Mouse (Mus musculus) ZHBTc4 (cell line): ENCODE data around the gene Ppp4r1.

Experiments used
- DNase-seq: peaks from one replicate; pipeline ENCODE4 v3.0.0-alpha.2; 2011; ENCODE audit warnings: low read depth, low spot score

The Ppp4r1 gene

DNA sequence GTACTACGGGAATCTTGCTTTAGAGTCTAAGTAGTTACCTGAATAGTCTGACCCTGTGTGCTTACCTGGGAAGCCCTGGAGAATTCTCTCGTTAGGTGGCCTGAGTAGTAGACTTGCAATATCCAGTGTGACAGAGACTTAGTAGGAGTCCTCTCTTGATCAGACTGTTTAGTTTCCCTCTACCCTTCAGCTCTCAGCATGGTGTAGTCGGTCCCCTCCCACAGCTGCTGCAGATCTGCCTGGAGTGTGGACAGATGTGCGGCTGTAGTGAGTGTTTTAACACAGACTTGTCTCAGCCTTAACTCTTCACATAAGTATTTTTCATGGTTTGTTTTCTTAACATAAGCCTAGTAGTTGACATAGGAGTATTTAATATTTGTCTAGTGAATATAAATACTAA is 19.7 kb downstream of the Ppp4r1 start:
- DNase-seq, result no peak

DNA sequence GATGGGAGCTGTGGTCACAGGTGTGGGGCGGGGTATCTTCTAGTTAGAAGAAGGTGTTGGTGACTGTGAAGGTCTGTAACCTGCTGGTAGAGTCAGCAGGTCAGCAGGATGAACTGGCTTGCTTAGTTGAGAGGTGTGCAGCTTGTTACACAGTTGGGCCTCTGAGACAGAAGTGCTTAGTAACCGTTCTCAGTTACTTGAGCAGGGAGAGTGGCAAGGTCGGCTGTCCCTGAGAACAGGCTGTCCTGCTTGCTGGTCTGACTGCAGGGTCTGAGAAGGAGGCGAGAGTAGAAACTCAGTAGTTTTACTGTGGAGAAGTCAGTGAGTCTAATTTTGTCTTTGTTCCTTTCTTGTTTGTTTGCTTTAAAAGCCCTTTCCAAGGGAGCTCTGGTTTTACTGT is 23.6 kb downstream of the Ppp4r1 start:
- no peak for DNase-seq

DNA sequence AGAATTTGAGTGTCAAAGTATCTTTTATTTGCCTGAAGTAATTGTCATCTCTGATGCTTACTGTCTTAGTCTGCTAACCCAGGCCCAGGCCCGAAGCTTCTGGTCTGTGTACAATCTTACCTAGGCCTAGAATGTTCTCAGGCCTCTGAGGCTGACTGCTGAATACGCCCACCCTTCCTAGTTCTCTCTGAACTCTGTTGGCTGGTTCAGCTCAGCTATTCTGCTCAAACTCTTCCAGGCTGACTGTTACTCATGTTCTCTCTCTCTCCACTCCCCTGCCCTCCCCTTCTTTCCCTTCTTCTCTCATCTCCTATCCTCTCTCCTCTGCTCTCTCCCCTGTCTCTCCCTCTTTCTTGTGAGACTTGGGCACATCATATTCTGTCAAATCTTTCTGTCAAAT is 24.0 kb downstream of the Ppp4r1 start:
- no peak for DNase-seq

DNA sequence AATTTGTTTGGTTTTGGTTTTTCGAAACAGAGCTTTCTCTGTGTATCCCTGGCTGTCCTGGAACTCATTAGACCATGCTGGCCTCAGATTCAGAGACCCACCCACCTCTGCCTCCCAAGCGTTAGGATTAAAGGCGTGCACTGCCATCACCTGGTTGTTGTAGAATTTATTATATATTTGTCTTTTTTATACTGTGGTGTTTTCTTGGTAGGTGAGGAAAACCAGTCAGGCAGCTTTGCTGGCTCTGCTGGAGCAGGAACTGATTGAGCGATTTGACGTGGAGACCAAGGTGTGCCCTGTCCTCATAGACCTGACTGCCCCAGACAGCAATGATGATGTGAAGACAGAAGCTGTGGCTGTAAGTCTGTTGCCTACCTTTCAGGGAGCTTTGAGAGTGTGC is 28.7 kb downstream of the Ppp4r1 start:
- no peak for DNase-seq

DNA sequence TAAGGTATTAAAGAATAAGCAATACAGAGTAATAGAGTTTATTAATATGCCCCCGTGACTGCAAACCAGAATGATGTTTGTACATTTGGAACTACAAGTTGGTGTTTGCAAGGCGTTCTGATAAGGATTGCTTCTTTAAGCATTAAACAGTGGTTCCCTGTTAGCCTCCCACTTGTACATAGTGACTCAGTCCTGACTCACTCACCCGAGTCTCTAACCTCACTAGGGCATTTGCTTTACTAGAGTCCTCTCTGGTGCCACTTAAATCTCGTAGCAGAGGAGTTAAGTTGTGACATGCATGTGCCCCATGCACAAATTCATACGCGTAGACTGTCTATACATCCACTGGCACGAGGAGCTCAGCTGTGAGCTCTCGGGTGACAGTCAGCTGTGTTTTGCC is 31.4 kb downstream of the Ppp4r1 start:
- DNase-seq, result no peak

DNA sequence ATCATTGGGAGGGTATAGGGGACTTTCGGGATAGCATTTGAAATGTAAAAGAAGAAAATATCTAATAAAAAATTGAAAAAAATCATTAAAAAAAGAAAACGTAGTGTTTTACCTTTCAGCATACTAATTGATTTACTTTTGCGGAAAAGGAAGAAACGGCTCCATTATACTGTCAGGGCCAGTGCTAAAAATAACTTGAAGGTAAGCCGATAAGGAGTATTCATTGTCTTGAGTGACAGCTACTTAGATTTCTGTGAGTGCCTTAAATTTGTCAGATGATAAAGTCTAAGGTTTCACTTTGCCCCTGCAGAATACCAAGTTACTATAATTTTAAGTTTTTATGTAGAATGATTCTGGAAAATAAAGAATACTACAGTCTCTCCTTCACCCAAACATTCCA is 37.8 kb downstream of the Ppp4r1 start:
- no peak for DNase-seq

DNA sequence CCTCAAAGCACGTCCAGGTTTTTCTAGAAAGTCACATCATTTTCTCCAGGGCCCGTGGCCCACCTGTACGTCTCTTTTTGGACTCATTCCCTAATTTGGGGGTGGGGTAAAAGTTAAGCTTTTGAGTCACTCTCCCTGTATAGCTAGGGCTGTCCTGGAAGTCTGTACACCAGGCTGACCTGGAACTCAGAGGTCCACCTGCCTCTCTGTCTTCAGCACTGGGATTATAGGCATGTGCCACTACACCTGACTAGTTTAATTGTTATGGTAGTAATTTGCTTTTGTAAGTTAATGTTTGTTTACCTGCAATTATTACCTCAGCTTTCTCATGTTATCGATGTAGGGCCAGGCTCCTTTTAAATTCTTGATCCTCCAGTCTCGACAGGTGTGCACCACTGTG is 40.0 kb downstream of the Ppp4r1 start:
- no peak for DNase-seq

DNA sequence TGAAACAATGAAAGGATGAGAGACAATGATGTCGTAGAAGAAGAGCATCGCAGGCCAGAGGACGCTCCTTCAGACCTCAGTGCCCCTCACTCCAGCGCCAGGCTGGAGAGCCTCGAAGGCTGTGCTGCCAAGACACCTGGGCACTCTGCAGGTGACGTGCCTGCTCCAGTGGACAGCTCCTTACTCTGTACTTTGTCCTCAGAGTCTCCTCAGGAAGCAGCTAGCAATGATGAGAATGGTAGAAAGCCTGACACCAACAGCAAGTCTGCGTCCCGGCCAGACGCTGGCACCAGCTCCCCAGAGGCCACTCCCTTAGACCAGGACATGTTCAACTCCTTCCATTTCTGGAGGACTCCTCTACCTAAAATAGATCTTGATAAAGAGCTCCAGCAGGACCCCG is 41.9 kb downstream of the Ppp4r1 start:
- DNase-seq, result no peak

DNA sequence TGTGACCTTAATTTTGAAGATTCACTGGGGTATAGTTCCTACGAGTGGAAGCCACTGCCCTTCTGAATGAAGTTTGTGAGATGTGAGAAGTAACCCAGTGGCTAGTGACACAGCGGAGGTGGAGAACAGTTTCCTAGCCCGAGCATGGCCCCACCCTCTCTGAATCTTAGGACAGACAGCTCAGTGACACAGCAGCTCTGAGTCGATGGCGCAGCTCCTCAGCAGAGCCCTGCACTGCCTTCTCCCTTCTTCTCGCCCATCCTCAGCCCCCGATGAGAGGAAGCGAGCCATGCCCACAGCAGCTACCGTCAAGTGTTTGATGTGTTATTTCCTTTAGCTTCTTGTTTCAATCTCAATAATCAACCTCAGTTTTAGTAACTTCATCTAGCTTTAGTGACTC is 43.9 kb downstream of the Ppp4r1 start:
- no peak for DNase-seq

DNA sequence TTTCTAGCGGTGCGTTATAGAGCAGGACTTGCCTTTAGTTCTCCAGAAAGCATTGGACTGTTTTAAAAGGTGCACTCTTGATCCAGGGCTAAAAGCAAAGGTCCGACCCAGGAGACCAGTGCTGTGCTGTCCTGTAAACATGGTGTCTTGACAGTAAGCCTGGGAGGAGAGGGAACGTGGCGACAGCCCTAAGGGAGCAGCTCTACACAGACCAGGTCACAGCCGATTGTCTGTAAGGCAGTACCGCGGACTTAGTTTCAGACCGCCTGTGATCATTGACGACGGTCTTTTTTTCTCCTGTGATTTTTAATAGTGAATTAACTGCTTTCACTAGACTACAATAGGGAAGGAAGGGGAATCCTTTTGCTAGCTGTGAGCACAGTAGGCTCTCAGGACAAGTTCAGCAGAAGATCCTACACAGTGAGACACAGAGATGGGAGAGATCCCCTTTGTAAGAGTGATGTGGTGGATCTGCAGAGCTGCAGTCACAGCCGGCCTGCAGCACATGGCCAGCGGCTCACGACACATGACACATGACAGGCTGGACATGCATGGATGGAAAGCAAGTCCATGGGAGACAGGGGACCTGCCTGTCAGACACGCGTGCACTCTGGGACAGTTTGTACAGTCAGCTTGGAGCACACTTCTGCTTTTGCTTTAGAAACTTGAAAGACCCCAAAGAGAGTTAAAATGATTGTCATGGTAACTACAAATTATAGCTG is 44.9 kb downstream of the Ppp4r1 start:
- DNase-seq, result no peak

DNA sequence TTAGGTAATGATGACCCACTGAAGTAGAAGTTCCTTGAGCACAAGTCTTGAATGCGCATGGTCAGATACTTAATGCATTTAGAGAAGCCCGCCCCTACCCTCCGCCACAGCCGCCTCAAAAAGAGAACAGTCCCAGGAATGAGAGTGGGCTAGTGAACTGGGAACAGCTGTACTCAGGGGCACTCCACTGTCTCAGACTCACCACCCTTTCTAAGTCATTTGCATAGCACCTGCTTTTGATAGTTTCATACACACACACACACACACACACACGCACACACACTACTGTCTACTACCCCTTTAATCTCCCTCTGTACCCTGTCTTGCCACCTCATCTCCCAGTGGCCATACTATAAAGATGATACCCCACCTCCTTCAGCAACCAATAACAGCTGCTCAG is 45.5 kb downstream of the Ppp4r1 start:
- DNase-seq, result no peak

DNA sequence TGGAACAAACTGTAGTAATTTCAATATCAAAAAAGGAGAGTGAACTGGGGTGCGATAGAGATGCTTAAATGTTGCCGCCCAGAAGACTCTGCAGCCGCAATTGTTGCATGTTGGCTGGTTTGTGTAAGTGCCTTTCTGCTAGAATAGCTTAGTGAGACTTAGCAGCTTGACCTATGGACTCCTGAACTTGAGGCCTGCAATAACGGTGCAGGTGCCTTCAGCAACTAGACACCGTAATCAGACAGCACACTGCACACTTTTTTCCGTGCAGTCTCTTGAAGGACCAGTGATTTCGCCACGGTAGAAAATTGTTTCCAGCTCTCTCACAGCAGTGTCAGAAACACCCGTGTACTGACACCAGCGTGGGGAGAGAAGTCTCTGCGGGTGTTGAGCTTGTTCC is 46.6 kb downstream of the Ppp4r1 start:
- no peak for DNase-seq

DNA sequence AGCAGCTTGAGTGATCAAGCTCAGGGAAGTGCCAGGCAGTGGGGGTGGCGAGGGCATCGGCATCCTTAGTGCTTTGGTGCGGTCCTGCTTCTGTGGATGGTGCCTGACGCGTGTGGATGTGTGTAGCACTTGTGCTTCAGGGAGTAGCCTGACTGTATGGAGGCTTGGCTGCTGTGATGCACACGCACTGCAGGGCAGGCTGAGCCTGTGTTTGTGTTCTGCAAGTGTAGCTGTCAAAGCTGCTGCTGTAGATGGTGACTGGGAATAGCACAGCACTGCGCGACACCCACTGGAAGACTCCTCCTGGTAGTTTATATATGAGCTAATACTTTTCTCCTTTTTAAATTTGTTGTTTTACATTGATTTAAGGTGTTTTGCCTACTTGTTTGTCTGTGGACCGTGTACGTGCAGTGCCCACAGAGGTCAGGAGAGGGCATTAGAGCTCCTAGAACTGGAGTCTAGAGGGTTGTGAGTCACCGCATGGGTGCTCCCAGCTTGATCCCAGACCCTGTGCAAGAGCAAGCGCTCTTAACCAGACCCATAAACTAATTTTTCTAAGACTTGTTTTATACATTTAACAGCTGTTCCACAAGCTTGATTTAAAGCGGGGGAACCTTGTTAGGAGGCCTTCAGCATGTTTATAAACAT is 48.0 kb downstream of the Ppp4r1 start:
- DNase-seq, result no peak

DNA sequence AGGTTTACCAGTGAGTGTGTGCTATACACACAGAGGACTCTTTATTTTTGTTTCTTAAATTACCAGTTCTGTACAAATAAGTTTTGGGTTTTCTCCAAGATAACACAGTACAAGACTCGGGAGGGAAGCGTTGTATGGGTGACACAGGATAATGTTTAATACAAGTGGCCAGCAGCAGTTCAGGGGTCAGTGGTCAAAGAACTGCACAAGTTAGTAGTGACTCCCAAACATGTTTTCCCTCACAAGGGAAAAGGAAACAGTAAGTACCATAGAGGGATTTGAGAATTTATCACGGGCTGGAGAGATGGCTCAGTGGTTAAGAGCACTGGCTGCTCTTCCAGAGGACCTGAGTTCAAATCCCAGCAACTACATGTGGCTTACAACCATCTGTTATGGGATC is 51.5 kb downstream of the Ppp4r1 start:
- no peak for DNase-seq

DNA sequence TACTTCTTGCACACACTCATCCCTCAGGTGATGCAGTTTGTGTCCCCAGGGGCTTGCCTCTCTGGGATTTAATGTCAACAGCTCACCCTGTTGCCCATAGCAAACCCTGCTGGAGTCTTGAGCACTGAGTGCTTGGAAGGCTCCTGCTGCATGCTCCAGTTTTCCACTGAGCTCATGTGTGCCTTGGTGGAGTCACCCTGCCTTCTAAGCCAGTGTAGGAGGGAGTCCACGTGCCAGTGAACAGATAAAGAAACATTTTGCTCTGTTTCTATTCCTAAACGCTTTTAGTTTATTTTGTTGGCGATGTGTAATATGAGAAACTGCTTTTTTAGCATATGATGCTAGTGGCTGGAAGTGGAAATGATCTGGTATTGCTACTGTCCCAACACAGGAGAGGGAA is 54.4 kb downstream of the Ppp4r1 start:
- DNase-seq, result no peak

DNA sequence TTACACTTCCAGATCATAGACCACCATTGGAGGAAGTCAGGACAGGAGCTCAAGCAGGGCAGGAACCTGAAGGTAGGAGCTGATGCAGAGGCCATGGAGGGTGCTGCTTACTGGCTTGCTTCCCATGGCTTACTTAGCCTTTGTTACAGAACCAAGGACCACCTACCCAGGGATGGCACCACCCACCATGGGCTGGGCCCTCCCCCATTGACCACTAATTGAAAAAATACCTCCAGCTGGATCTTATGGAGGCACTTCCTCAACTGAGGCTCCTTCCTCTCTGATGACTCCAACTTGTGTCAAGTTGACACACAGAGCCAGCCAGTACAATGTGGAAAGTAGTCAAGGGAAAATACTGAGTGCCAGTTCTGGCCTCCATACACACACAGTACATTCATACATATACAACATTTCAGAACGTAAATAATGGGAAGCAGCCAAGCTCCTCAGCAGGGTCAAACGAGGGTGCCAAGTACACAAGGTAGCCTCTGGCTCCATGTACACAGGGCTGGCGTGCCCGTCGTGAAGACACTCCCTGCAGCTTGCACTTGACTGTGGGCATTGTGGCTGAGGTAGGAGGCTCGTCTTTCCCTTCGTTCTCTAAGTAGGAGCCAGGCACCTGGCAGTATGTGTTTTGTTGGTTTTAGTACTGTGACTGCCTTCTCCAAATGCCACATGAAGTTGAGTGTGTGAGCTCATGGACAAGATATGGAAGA is 57.3 kb downstream of the Ppp4r1 start:
- no peak for DNase-seq

DNA sequence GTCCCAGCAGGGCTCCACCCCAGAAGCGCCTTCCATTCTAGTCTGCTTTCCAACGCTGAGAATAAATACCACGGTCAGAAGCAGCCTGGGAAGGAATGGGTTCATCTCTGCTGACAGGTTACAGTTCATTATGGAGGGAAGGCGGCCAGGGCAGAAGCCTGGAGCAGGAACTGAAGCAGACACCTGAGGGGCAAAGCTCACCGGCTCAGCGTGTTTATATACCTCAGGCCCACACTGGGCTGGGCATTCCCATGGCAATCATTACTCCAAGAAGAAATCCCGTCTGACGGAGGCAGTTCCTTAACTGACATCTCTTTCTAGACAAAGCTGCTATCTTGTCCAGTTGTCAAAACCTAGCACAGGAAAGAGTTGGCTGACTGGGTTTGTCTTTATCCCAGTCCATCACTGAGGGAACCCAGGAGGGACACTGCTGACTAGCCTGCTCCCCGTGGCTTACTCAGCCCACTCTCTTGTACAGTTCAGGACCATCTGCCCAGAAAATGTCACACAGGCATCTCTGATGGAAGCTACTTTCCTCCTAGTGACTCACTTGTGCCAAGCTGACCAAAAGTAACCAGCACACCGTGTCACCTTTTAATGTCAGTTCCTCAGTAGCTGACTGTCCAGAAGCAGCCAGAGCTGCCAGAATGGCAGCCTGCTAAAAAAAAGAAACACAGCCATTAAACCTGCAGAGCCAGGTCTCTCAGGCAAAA is 60.5 kb downstream of the Ppp4r1 start:
- DNase-seq, result no peak

DNA sequence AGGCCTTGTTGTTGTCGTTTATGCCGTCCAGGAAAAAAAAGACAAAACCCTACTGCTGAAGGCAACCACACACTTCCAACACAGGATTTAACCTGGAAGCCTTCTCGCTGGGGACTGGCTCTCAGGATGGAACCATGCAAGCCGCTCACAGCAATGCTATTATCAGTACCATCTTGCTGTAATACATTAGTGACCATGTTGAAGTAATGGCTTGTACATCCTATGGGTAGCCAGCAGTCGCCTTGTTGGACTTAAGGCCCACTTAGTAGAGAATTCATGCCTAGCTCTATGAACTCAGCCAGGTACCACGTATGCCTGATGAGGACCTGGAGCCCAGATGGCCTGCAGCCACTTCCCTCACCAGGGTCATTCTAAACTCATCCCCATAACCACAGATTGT is 63.0 kb downstream of the Ppp4r1 start:
- DNase-seq, result no peak

DNA sequence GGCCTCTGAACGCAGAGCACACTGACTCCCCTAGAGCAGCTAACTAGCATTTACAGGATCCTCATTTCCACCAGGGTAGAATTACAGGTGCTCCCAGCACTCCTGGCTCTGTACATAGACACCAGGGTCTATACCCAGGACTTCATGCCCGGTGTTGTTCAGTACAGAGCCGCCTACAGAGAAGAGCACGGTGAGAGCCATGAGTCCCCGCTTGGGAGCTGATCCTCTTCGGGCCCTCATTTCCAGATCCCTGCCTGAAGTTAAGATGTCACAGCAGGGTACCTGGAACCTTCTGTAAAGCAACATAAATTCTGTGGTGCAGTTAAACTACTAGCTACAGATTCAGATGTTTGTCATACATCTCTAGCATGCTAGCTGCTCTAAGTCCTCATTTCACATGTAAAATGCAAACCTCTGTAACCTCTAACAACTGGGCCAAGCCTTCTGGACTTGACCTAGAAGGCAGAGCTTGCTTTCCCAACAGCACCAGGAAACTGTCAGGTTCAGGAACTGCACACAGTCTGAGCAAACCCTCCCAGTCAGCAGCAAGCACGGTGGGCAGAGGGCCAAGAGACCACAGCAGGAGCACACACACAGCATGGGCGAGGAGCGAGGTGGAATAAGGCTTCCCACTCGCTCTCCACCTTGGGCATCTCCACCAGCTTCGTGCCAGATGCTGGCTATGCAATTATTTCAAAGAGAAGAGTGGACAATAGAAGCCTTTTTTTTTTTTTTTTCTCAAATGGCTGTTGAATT is 65.5 kb downstream of the Ppp4r1 start:
- DNase-seq, result no peak

DNA sequence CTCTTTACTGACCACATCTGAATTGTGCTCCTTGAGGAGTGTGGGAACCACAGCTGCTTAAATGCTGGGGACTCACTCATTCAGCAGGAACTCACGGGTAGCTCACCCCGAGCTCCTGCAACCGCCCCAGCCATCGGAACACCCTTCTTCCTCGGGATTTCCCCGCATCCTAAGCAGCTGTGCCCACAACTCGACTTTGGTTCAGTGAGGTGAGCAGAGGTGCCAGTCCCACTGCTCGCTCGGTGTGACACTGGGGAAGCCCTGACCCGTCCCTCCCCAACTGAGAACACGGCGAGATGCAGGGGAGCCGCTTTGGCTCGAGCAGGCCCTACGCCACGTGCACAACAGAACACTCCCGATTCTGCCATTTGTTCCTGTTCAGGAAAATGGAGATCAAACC is 68.1 kb downstream of the Ppp4r1 start:
- no peak for DNase-seq

DNA sequence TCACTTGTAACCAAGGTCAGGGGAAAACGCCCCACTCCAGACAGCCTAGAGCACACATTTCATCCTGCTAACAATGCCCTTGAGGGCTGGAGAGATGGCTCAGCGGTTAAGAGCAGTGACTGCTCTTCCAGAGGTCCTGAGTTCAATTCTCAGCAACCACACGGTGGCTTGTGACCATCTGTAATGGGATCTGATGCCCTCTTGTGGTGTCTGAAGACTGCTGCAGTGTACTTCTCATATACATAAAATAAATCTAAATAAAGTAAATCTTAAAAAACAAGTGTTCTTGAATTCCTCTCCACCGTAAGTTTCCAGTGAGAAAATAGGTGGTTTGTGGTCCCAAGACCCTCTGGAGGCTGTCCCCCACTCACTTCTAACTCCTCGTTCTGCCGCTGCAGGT is 69.4 kb downstream of the Ppp4r1 start:
- DNase-seq, result peak; percentile 40

DNA sequence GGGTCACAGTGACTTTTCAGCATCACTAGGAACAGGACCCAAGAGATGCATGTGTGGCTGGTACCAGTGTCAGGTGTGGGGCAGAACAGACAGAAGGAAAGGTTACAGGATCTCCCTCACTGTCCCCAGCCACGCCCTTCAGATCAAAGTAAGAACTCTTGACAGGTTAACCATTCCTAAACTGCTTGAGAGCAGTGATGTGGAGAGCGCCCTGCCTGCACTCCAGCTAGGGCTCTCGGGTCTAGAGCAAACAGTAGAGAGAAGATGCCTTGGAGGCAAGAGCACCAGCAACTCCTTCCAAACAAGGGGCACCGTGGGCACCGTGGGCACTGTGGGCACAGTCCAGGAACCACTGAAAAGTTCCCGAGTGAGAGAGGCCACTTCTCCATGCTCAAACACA is 71.0 kb downstream of the Ppp4r1 start:
- DNase-seq, result no peak
